Mouse (Mus musculus) 3T3-L1 (cell line): ENCODE measurements around the gene Pih1d2.
"Not testable (repeated sequence)": the region's sequence is repeated elsewhere in the genome, so short reads cannot be mapped to it uniquely, and the experiment has no call there.

ENCODE experiments used
- DNase-seq: peaks from one replicate; pipeline ENCODE4 v3.0.0-alpha.2; 2015; ENCODE audit warnings: low read depth, low spot score

Gene Pih1d2

GRCm38 (mm10) chr9:50617794-50618330 is 741 bp downstream of the Pih1d2 start:
- no peak for DNase-seq

- not testable (repeated sequence) for DNase-seq
These were observed 13.8 kb downstream of the Pih1d2 start for GRCm38 (mm10) chr9:50630903-50631302.

GRCm38 (mm10) chr9:50632016-50632688 is 15.0 kb downstream of the Pih1d2 start:
- no peak for DNase-seq

GRCm38 (mm10) chr9:50633059-50633458 is 15.9 kb downstream of the Pih1d2 start:
- DNase-seq = peak; percentile 71

- DNase-seq = no peak
These were observed 17.1 kb downstream of the Pih1d2 start for GRCm38 (mm10) chr9:50634270-50634669.

- no peak for DNase-seq
These were observed 29.8 kb downstream of the Pih1d2 start for GRCm38 (mm10) chr9:50646826-50647370.

GRCm38 (mm10) chr9:50650503-50650902 is 33.4 kb downstream of the Pih1d2 start:
- DNase-seq = no peak

- peak; percentile 11 for DNase-seq
These were observed 41.3 kb downstream of the Pih1d2 start for GRCm38 (mm10) chr9:50658391-50658790.

GRCm38 (mm10) chr9:50658941-50659388 is 41.8 kb downstream of the Pih1d2 start:
- DNase-seq = no peak

GRCm38 (mm10) chr9:50659392-50660217 is 42.5 kb downstream of the Pih1d2 start, which contains the start of gene Dlat:
TSS of gene Dlat (minus strand) at chr9:50659780.
- DNase-seq = peak; percentile 78

GRCm38 (mm10) chr9:50660431-50660830 is 43.3 kb downstream of the Pih1d2 start:
- peak; percentile 6 for DNase-seq

- no peak for DNase-seq
These were observed 47.7 kb downstream of the Pih1d2 start for GRCm38 (mm10) chr9:50664826-50665225.

GRCm38 (mm10) chr9:50666442-50666841 is 49.3 kb downstream of the Pih1d2 start:
- no peak for DNase-seq

GRCm38 (mm10) chr9:50667579-50668498 is 50.7 kb downstream of the Pih1d2 start:
- DNase-seq = no peak

- DNase-seq = peak; percentile 73
These were observed 53.6 kb downstream of the Pih1d2 start for GRCm38 (mm10) chr9:50670690-50671089.
